1 mouse cellular context compared by ENCODE assay signal in genomic region chr9:109055271-109056030, GRCm38 (mm10).
TF ChIP-seq lines count a peak whose summit lies in the region.

No protein-coding gene starts in this region.

TF ChIP-seq in CH12.LX, 34 proteins besides CTCF, POLR2A, EP300 and RAD21 (continued from another document):
- TF ChIP-seq MXI1 (IDR thresholded peaks at IDR 0.05; ENCODE audit: low read depth, low read length) (no peak; the same call in 1 of the 2 replicates), NRF1 (IDR thresholded peaks at IDR 0.05; ENCODE audit: low read depth, low read length) (no peak), JUN (IDR thresholded peaks at IDR 0.05; ENCODE audit: insufficient read depth, low read depth, low read length) (no peak), JUND (conservative IDR thresholded peaks at IDR 0.05; ENCODE audit: low read depth, low read length) (no peak), MAZ (IDR thresholded peaks at IDR 0.05; ENCODE audit: low read depth, low read length) (no peak), ZC3H11A (IDR thresholded peaks at IDR 0.05; ENCODE audit: low read depth, low read length) (no peak)
